Mouse (Mus musculus): Measurements from ENCODE around the gene Cebpb. TPM values are rescaled to one million over a fixed set of nuclear protein-coding genes. Genes with fewer than 3 reads are reported as not detected.

Cebpb gene
- polyA plus RNA-seq, 1 experiment: 109 TPM

GRCm38 (mm10) chr2:167697902-167698301, 9.2 kb downstream of the Cebpb start:
- TF ChIP-seq CTCF (IDR thresholded peaks at IDR 0.05; ENCODE audit: low read depth, low read length) (no peak), POLR2A (IDR thresholded peaks at IDR 0.05; ENCODE audit: borderline replicate concordance, low read depth, low read length) (no peak)
- Histone ChIP-seq H3K4me1 (ENCODE audit: control insufficient read depth, insufficient read depth, low read length) (peaks cover 42% of the 10 kb centered on the region), H3K4me3 (ENCODE audit: insufficient read depth, low read length) (peak overlapping the region; percentile 43), H3K27ac (ENCODE audit: insufficient read depth, low read depth, low read length) (peak overlapping the region; percentile 88)

DNA sequence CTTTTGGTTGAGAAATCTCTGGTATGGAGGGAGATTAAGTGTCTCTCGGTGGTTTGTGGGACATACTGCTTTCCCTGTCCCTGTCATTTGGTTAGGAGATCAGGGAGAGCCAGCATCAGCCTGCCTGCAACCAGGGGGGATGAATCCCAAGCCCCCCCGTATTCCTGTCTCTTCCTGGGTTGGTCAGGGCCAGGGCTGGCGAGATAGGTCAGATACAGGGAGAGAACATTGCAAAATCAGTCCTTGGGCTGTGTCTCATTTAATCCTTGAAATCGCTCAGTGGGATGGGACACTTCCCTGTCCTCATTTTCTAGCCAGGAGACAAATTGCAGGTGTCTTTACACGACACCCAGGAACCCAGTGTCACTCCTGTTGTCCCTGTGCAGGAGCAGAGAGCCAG, 11.3 kb downstream of the Cebpb start:
- no peak for TF ChIP-seq CTCF (IDR thresholded peaks at IDR 0.05; ENCODE audit: low read depth, low read length)
- TF ChIP-seq POLR2A (IDR thresholded peaks at IDR 0.05; ENCODE audit: borderline replicate concordance, low read depth, low read length): no peak
- Histone ChIP-seq H3K4me1 (ENCODE audit: control insufficient read depth, insufficient read depth, low read length) (peaks cover 45% of the 10 kb centered on the region), H3K27ac (ENCODE audit: insufficient read depth, low read depth, low read length) (no peak overlapping the region), H3K4me3 (ENCODE audit: insufficient read depth, low read length) (no peak overlapping the region)

GRCm38 (mm10) chr2:167701472-167701871, 12.8 kb downstream of the Cebpb start:
- no peak overlapping the region for H3K4me3 ChIP-seq (ENCODE audit: insufficient read depth, low read length)
- H3K27ac ChIP-seq (ENCODE audit: insufficient read depth, low read depth, low read length): peak overlapping the region; percentile 37
- peaks cover 45% of the 10 kb centered on the region for H3K4me1 ChIP-seq (ENCODE audit: control insufficient read depth, insufficient read depth, low read length)
- no peak for TF ChIP-seq CTCF (IDR thresholded peaks at IDR 0.05; ENCODE audit: low read depth, low read length)
- TF ChIP-seq POLR2A (IDR thresholded peaks at IDR 0.05; ENCODE audit: borderline replicate concordance, low read depth, low read length): no peak

- no peak overlapping the region for H3K4me3 ChIP-seq (ENCODE audit: insufficient read depth, low read length)
- no peak for TF ChIP-seq CTCF (IDR thresholded peaks at IDR 0.05; ENCODE audit: low read depth, low read length)
- no peak for TF ChIP-seq POLR2A (IDR thresholded peaks at IDR 0.05; ENCODE audit: borderline replicate concordance, low read depth, low read length)
- peak overlapping the region; percentile 37; the same call in 1 of the 2 replicates for H3K27ac ChIP-seq (ENCODE audit: insufficient read depth, low read depth, low read length)
- peaks cover 45% of the 10 kb centered on the region for H3K4me1 ChIP-seq (ENCODE audit: control insufficient read depth, insufficient read depth, low read length)
Measured at GRCm38 (mm10) chr2:167702126-167702525, 13.4 kb downstream of the Cebpb start.

DNA sequence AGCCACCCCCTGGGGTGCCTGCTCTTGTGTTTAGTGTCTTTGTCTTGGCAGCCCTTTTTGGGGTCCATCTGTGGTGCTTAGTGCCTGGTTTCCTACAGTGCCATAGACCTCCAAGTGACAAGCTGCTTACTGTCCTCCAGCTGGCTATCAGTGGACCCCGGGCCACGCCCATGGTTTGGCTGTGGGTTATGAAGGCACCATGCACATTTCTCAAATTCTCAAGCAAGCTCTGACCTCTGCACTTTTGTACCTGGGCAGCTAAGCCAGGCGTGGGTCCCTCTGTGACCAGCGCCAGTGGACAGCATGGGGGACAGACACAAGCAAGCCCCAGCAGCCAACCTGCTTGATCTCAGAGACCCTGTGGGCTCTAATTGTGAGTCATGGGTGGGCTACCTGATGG, 15.7 kb downstream of the Cebpb start:
- Histone ChIP-seq H3K4me1 (ENCODE audit: control insufficient read depth, insufficient read depth, low read length) (peaks cover 36% of the 10 kb centered on the region), H3K4me3 (ENCODE audit: insufficient read depth, low read length) (no peak overlapping the region), H3K27ac (ENCODE audit: insufficient read depth, low read depth, low read length) (no peak overlapping the region)
- TF ChIP-seq CTCF (IDR thresholded peaks at IDR 0.05; ENCODE audit: low read depth, low read length) (no peak), POLR2A (IDR thresholded peaks at IDR 0.05; ENCODE audit: borderline replicate concordance, low read depth, low read length) (no peak)

DNA sequence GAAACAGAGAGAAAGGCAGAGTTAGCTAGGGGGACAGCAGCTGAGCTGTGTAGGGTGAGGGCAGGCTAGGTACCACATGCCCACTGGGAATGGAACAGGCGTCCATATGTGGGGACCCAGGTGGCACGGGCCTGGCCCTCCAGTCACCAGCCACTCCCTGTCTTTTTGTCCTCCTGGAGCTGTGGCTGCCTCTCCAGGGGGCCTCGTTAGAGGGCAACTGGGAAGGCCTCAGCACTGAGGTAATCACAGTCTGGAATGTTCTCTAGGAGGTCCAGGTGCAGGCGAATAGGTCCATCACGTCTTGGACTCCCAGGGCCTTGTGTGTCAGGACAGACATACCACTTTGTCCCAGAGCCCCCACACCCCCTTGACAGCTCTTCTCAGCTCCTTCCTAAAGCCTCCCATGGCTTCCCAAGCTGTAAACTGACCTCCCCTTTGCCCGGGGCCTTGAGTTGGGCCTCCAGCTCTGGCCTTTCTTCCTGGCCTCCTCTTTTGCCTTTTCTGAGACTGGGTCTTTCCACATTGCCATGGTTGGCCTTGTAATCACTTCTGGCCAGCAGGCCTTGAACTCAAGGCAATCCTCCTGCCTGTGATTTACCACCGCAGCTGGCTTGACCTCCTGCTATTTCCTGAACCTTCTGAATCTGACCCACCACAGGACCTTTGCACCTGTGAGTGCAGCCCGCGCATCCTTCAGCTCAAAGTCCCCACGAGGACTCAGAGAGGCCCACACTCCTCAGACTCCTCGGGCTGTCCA, 17.6 kb downstream of the Cebpb start:
- H3K4me3 ChIP-seq (ENCODE audit: insufficient read depth, low read length): no peak overlapping the region
- TF ChIP-seq POLR2A (IDR thresholded peaks at IDR 0.05; ENCODE audit: borderline replicate concordance, low read depth, low read length): no peak
- H3K27ac ChIP-seq (ENCODE audit: insufficient read depth, low read depth, low read length): no peak overlapping the region
- peaks cover 33% of the 10 kb centered on the region for H3K4me1 ChIP-seq (ENCODE audit: control insufficient read depth, insufficient read depth, low read length)

GRCm38 (mm10) chr2:167708373-167708772, 19.7 kb downstream of the Cebpb start:
- no peak overlapping the region for H3K27ac ChIP-seq (ENCODE audit: insufficient read depth, low read depth, low read length)
- H3K4me1 ChIP-seq (ENCODE audit: control insufficient read depth, insufficient read depth, low read length): peaks cover 22% of the 10 kb centered on the region
- TF ChIP-seq POLR2A (IDR thresholded peaks at IDR 0.05; ENCODE audit: borderline replicate concordance, low read depth, low read length) (no peak), CTCF (IDR thresholded peaks at IDR 0.05; ENCODE audit: low read depth, low read length) (no peak)
- no peak overlapping the region for H3K4me3 ChIP-seq (ENCODE audit: insufficient read depth, low read length)

GRCm38 (mm10) chr2:167709969-167710368, 21.3 kb downstream of the Cebpb start:
- Histone ChIP-seq H3K27ac (ENCODE audit: insufficient read depth, low read depth, low read length) (no peak overlapping the region), H3K4me3 (ENCODE audit: insufficient read depth, low read length) (no peak overlapping the region), H3K4me1 (ENCODE audit: control insufficient read depth, insufficient read depth, low read length) (peaks cover 34% of the 10 kb centered on the region)
- no peak for TF ChIP-seq POLR2A (IDR thresholded peaks at IDR 0.05; ENCODE audit: borderline replicate concordance, low read depth, low read length)
- TF ChIP-seq CTCF (IDR thresholded peaks at IDR 0.05; ENCODE audit: low read depth, low read length): no peak

DNA sequence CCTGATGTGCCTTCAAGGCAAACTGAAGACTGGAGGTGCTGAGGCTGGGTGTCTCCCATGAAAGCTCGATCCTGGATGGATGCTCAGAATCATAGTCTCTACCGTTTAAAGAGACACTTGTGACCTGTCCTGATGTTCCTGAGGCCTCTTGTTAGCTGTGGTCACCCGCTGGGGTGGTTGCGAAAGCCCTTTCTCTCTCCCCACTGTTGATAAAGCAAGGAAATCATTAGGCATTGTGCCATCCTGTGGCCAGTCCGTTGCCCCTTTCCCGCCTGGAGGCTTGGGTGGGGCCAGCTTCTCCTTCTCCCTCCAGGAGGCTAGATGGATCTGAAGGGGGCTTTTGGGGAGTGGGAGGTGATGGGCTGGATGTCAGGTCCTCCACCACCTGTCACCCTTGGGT, 21.9 kb downstream of the Cebpb start:
- no peak for TF ChIP-seq POLR2A (IDR thresholded peaks at IDR 0.05; ENCODE audit: borderline replicate concordance, low read depth, low read length)
- no peak for TF ChIP-seq CTCF (IDR thresholded peaks at IDR 0.05; ENCODE audit: low read depth, low read length)
- H3K4me3 ChIP-seq (ENCODE audit: insufficient read depth, low read length): no peak overlapping the region
- no peak overlapping the region for H3K27ac ChIP-seq (ENCODE audit: insufficient read depth, low read depth, low read length)
- peaks cover 40% of the 10 kb centered on the region for H3K4me1 ChIP-seq (ENCODE audit: control insufficient read depth, insufficient read depth, low read length)

DNA sequence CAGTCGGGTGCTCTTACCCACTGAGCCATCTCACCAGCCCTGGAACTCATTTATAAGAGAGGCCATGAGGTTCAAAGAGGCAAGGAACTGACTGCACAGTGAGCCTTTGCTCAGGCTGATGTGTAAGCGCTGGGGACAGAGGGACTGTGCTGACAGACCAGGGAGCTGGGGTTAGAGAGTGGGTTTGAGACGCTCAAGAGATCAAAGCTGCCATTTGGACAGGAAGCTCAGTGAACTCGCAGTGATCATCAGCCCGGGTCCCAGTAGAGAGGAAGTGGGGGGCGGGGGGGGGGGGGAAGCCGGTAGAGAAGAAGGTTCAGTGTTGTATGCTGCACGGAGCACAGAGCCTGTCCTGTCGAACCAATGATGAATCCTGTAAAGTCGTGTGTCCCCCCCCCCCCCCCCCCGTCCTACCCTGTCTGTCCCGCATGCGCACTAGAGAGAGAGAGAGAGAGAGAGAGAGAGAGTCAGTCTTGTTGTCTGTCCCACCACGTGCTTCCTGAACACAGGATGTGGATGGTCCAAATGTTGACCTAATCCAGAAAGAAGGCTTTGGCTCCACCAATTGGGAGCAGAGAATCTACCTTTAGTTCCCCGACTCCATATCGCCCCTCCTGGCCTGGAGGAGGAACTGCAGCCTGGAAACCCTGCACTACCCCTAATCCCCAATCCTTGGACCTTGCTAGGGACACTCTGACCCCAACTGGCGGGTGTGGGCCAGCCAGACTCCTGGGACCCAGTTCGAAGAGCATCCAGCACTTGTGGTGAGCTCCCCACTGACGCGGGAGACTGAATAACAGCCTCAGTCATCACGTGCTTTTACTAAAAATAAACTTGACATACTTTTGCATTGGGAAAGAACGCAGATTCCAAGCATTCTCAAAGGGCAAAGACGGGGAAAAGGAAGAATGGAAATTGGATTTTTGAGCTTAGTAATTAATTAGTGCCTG, 24.4 kb downstream of the Cebpb start:
- TF ChIP-seq CTCF (IDR thresholded peaks at IDR 0.05; ENCODE audit: low read depth, low read length): peak; percentile 85
- no peak for TF ChIP-seq POLR2A (IDR thresholded peaks at IDR 0.05; ENCODE audit: borderline replicate concordance, low read depth, low read length)
- Histone ChIP-seq H3K4me3 (ENCODE audit: insufficient read depth, low read length) (no peak overlapping the region), H3K4me1 (ENCODE audit: control insufficient read depth, insufficient read depth, low read length) (peaks cover 63% of the 10 kb centered on the region), H3K27ac (ENCODE audit: insufficient read depth, low read depth, low read length) (0 out of 2 replicates have a peak overlapping the region, but pooled peaks have one; percentile 17)
